Mouse (Mus musculus) erythroblast, embryonic 14.5 days (primary cell): ENCODE measurements around the gene Farp1.

Source experiments
- GATA1 ChIP-seq: IDR thresholded peaks from 2 replicates; pipeline ENCODE4 v1.6.1; 2012; ENCODE audit warnings: low read length, inconsistent platforms, mixed read lengths
- TAL1 ChIP-seq: IDR thresholded peaks from 3 replicates; pipeline ENCODE4 v1.6.1; 2012; ENCODE audit warnings: low read length, inconsistent platforms, mixed read lengths

GRCm38 (mm10) chr14:121205459-121205858, 170.5 kb downstream of the Farp1 start:
- no peak for TF ChIP-seq GATA1
- TF ChIP-seq TAL1, result no peak
